Mouse (Mus musculus): Measurements from ENCODE around the gene Dock10.

DNA sequence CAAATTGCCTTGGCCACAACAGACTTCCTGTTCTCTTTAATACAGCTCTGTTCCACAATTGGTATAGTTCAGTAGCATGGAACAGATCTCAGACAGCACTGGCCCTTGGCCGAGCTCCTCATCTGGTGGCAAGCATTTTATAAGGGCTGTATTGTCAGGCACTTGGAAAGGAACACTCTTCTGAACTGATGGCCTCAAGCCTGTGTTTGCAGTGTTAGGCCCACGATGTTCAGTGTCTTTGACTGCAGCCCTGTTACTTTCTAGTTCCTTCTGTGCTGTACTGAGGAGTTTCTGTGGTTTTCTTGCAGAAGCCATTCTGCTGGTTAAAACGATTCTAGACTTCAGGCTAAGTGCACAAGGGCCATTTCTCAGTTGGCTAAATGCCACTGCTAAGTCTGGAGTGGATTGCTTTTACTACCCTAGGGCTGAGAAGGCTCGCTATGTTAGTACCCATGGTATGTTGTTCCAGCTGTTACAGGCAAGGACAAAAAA, 121.1 kb downstream of the Dock10 start:
- TF ChIP-seq POLR2A (IDR thresholded peaks at IDR 0.05; ENCODE audit: insufficient read length, low read depth), result no peak
- TF ChIP-seq POLR2AphosphoS2 (IDR thresholded peaks at IDR 0.05; ENCODE audit: insufficient read length, low read depth), result no peak
- TF ChIP-seq MAX (IDR thresholded peaks at IDR 0.05; ENCODE audit: low read depth), result no peak
- TF ChIP-seq TCF12 (IDR thresholded peaks at IDR 0.05; ENCODE audit: insufficient read depth, poor library complexity, severe bottlenecking), result no peak
- no peak for TF ChIP-seq SRF (IDR thresholded peaks at IDR 0.05; ENCODE audit: control insufficient read depth, insufficient read length, low read depth)
- no peak for TF ChIP-seq MYOG (IDR thresholded peaks at IDR 0.05; ENCODE audit: control insufficient read depth in 1 of 3, insufficient read depth in 1 of 3, insufficient read length in 2 of 3, low read depth in 2 of 3)
- TF ChIP-seq E2F4 (IDR thresholded peaks at IDR 0.05; ENCODE audit: insufficient read depth), result no peak
- TF ChIP-seq REST (IDR thresholded peaks at IDR 0.05; ENCODE audit: insufficient read depth, insufficient read length), result no peak
- TF ChIP-seq CEBPB (IDR thresholded peaks at IDR 0.05; ENCODE audit: insufficient read depth, poor library complexity, severe bottlenecking), result no peak
